Mouse (Mus musculus) hindbrain, embryonic 11.5 days (tissue): Measurements from ENCODE around the gene Rhd. TPM values are rescaled to one million over a fixed set of nuclear protein-coding genes. Genes with fewer than 3 reads are reported as not detected.

ENCODE experiments used
- ATAC-seq: fragments of 200-750 bp; cut with Nextera tagmentation; 2 replicates; pipeline ENCODE4 v1.8.0; 2017; ENCODE audit warnings: mild to moderate bottlenecking, moderate TSS enrichment, moderate library complexity; ENCODE audit not compliant: low FRiP score
- DNase-seq: peaks from one replicate; pipeline ENCODE4 v3.0.0-alpha.2; 2015; ENCODE audit warnings: low spot score
- H3K27ac ChIP-seq: fragments of 300-500 bp; sonication (generic); 2 replicates; pipeline ENCODE4 v1.5.1; 2014; ENCODE audit warnings: mild to moderate bottlenecking, low read depth, low read length
- H3K27me3 ChIP-seq: fragments of 300-500 bp; sonication (generic); 2 replicates; pipeline ENCODE4 v1.6.1; 2014; ENCODE audit warnings: mild to moderate bottlenecking, low read length, moderate library complexity, mixed read lengths; ENCODE audit not compliant: control insufficient read depth, insufficient read depth
- H3K36me3 ChIP-seq: fragments of 300-500 bp; sonication (generic); 2 replicates; pipeline ENCODE4 v1.6.1; 2014; ENCODE audit warnings: mild to moderate bottlenecking, low read length, moderate library complexity, mixed read lengths; ENCODE audit not compliant: control insufficient read depth, insufficient read depth
- H3K4me1 ChIP-seq: fragments of 300-500 bp; sonication (generic); replicated peaks from 2 replicates; pipeline ENCODE4 v1.6.1; 2014; ENCODE audit warnings: low read length, mixed read lengths; ENCODE audit not compliant: control insufficient read depth, insufficient read depth
- H3K4me2 ChIP-seq: fragments of 300-500 bp; sonication (generic); replicated peaks from 2 replicates; pipeline ENCODE4 v1.6.1; 2014; ENCODE audit warnings: mild to moderate bottlenecking, low read depth, low read length
- H3K4me3 ChIP-seq: fragments of 300-500 bp; sonication (generic); 2 replicates; pipeline ENCODE4 v1.5.1; 2014; ENCODE audit warnings: low read depth, low read length
- H3K9ac ChIP-seq: fragments of 300-500 bp; sonication (generic); 2 replicates; pipeline ENCODE4 v1.6.1; 2014; ENCODE audit warnings: low read depth, low read length
- H3K9me3 ChIP-seq: fragments of 300-500 bp; sonication (generic); 2 replicates; pipeline ENCODE4 v1.6.1; 2016; ENCODE audit warnings: low read length; ENCODE audit not compliant: control insufficient read depth
- WGBS: fragments of 180-500 bp; shearing (Covaris S2); extraction: QIAGEN DNeasy Blood & Tissue Kit; methylation state at CpG from one replicate; pipeline ENCODE4 v1.1.7; 2014; 5-methylcytosine and 5-hydroxymethylcytosine counted together
- polyA plus RNA-seq: library from polyadenylated mRNA; unstranded; fragments of >200 nt; fragmentation: Nextera tagmentation; extraction: Ambion mirVana; gene quantifications from 2 replicates; pipeline ENCODE4 v1.2.1, GENCODE M21; 2014

Gene Rhd
- polyA plus RNA-seq, 1 experiment from 2014 or later: 15.1 TPM

- Histone ChIP-seq H3K4me2 (no peak overlapping the region), H3K27ac (no peak overlapping the region), H3K4me1 (no peaks in the 10 kb centered on the region), H3K36me3 (no peaks in the 10 kb centered on the region), H3K27me3 (peaks cover 20% of the 10 kb centered on the region), H3K9ac (no peak overlapping the region), H3K9me3 (no peaks in the 10 kb centered on the region), H3K4me3 (no peak overlapping the region)
- ATAC-seq: no peak
- DNase-seq: no peak
- 90% methylated on average over 5 of the region's 5 CpGs for WGBS
Observed at GRCm38 (mm10) chr4:134865789-134866188, 1.5 kb downstream of the Rhd start.

DNA sequence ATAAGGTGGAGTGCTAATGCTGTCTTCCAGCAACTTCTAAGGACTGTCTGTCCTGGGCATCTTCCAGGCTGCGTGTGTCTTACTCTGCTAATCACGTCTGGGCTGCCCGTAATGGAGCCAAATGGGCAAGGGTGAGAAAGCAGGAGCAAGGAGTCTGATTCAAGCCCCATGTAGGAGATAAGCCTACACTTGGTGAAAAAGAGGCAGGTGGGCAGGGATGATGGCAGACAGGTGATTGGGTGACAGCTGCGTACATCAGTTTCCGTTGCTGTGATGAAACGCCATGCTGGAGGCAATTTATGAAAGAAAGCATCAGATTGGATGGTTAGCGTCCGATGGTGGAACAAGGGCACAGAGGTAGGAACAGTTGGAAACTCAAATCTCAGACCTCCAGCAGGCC lies 2.9 kb downstream of the Rhd start:
- Histone ChIP-seq H3K27me3 (peaks cover 20% of the 10 kb centered on the region), H3K9me3 (no peaks in the 10 kb centered on the region), H3K36me3 (no peaks in the 10 kb centered on the region), H3K4me1 (no peaks in the 10 kb centered on the region), H3K27ac (no peak overlapping the region), H3K9ac (no peak overlapping the region), H3K4me3 (no peak overlapping the region), H3K4me2 (no peak overlapping the region)
- ATAC-seq (no peak), DNase-seq (no peak)
- 90% methylated on average over 8 of the region's 8 CpGs for WGBS

- H3K9ac ChIP-seq: no peak overlapping the region
- H3K36me3 ChIP-seq: no peaks in the 10 kb centered on the region
- peaks cover 20% of the 10 kb centered on the region for H3K27me3 ChIP-seq
- H3K4me3 ChIP-seq: no peak overlapping the region
- H3K27ac ChIP-seq: no peak overlapping the region
- WGBS: 90% methylated on average over 8 of the region's 8 CpGs
- no peaks in the 10 kb centered on the region for H3K9me3 ChIP-seq
- no peak overlapping the region for H3K4me2 ChIP-seq
- no peak for ATAC-seq
- H3K4me1 ChIP-seq: no peaks in the 10 kb centered on the region
- DNase-seq: no peak
Observed at GRCm38 (mm10) chr4:134867661-134868060, 3.3 kb downstream of the Rhd start.

GRCm38 (mm10) chr4:134868065-134868464 lies 3.7 kb downstream of the Rhd start:
- whole genome bisulfite sequencing: 88% methylated on average over 10 of the region's 10 CpGs

DNA sequence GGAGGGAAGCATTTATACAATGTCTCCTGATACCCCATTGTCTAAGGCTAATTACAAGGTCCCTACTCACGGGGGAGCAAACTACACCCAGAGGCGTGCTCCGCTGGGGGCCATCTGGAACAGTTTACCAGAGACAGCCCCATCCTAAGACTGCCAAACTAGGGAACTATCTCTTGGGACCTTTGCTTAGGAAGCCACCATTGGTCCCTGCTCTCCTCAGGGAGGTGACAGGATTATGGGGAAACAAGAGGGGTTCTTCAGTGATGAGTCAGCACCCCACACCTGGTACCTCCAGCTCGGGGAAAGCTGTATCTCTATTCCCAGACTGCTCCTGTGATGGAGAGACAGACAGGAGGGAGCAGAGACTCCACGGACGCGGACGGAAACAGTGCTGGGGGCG lies 4.2 kb downstream of the Rhd start:
- Histone ChIP-seq H3K27me3 (peaks cover 20% of the 10 kb centered on the region), H3K9me3 (no peaks in the 10 kb centered on the region), H3K4me2 (no peak overlapping the region), H3K4me3 (no peak overlapping the region), H3K4me1 (no peaks in the 10 kb centered on the region), H3K9ac (no peak overlapping the region), H3K36me3 (no peaks in the 10 kb centered on the region), H3K27ac (no peak overlapping the region)
- no peak for DNase-seq
- no peak for ATAC-seq
- 30% methylated on average over 8 of the region's 9 CpGs for WGBS

More at GRCm38 (mm10) chr4:134868065-134868464, 3.7 kb downstream of the Rhd start:
- peaks cover 20% of the 10 kb centered on the region for H3K27me3 ChIP-seq
- no peaks in the 10 kb centered on the region for H3K9me3 ChIP-seq
- no peaks in the 10 kb centered on the region for H3K36me3 ChIP-seq
- no peak overlapping the region for H3K27ac ChIP-seq
- no peak overlapping the region for H3K9ac ChIP-seq
- H3K4me3 ChIP-seq: no peak overlapping the region
- no peaks in the 10 kb centered on the region for H3K4me1 ChIP-seq
- DNase-seq (no peak), ATAC-seq (no peak)
- H3K4me2 ChIP-seq: no peak overlapping the region

DNA sequence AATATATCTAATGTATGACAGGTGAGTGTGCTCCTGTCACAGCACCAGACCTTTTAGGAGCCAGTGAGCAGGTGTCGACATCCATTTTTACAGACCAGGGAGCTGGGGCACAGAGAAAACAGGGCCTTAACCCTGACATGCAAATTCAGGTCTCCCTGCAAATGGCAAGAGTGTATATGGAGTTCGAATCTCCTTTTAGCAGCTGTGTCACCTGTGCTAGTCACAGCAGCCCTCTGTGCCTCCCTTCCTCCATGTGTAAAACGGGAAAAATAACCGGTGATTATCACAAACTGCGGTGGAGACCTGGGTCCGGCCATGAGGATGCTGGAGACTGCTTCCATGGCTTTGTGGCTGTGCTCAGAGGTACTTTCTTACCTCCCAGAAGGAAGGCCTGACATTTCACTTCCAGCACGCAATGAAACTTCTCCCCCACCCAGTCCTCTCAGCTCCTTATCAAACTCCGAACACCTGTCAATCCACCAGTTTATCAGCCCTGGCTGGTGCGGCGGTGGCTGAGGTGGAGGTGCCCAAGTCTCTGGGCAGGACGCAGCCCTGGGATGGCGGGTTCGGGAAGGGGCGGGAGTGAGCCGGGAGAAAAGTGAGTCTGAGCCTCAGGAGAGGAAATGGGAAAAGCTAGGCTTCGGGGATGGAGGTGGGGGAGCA lies 4.9 kb downstream of the Rhd start:
- no peaks in the 10 kb centered on the region for H3K36me3 ChIP-seq
- 19% methylated on average over 16 of the region's 16 CpGs for WGBS
- DNase-seq: no peak
- no peak overlapping the region for H3K27ac ChIP-seq
- H3K4me1 ChIP-seq: no peaks in the 10 kb centered on the region
- no peak overlapping the region for H3K4me2 ChIP-seq
- H3K9me3 ChIP-seq: no peaks in the 10 kb centered on the region
- peaks cover 20% of the 10 kb centered on the region for H3K27me3 ChIP-seq
- H3K4me3 ChIP-seq: no peak overlapping the region
- no peak for ATAC-seq
- no peak overlapping the region for H3K9ac ChIP-seq

DNA sequence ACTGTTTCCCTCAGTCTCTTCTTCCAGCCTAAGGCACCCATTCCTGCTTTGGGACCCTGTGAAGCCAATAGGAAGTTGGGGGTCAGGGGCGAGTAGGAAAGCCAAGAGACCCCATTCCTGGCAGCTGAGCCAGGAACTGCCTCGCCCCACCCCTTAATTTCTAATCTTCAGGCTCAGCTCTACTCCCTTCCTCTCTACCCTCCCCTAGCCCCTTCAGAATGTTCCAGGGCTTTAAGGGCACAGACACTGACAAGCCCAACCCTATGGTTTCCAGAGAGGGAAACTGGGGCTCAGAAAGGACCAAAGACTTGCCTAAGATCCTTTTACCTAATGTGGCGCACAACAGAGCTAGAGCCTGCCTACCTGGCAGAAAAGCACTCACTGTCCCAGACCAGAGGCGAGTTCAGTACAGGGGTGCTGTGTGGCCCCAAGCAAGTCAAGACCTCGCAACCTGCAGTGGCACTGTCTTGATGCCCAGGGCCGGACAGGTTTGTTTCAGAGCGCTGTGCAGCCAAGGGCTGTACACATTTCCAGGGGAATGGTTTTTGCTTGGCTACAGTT lies 5.6 kb downstream of the Rhd start:
- Histone ChIP-seq H3K27me3 (peaks cover 20% of the 10 kb centered on the region), H3K9me3 (no peaks in the 10 kb centered on the region), H3K27ac (no peak overlapping the region), H3K4me3 (no peak overlapping the region), H3K4me2 (no peak overlapping the region), H3K36me3 (no peaks in the 10 kb centered on the region), H3K4me1 (no peaks in the 10 kb centered on the region), H3K9ac (no peak overlapping the region)
- DNase-seq: no peak
- no peak for ATAC-seq
- whole genome bisulfite sequencing: 53% methylated on average over 7 of the region's 7 CpGs

- DNase-seq: no peak
- no peak for ATAC-seq
- H3K9me3 ChIP-seq: no peaks in the 10 kb centered on the region
- H3K9ac ChIP-seq: no peak overlapping the region
- H3K27me3 ChIP-seq: peaks cover 20% of the 10 kb centered on the region
- no peaks in the 10 kb centered on the region for H3K4me1 ChIP-seq
- H3K4me3 ChIP-seq: no peak overlapping the region
- no peaks in the 10 kb centered on the region for H3K36me3 ChIP-seq
- 39% methylated on average over 4 of the region's 4 CpGs for WGBS
- H3K4me2 ChIP-seq: no peak overlapping the region
- no peak overlapping the region for H3K27ac ChIP-seq
Observed at GRCm38 (mm10) chr4:134871477-134871876, 7.1 kb downstream of the Rhd start.

DNA sequence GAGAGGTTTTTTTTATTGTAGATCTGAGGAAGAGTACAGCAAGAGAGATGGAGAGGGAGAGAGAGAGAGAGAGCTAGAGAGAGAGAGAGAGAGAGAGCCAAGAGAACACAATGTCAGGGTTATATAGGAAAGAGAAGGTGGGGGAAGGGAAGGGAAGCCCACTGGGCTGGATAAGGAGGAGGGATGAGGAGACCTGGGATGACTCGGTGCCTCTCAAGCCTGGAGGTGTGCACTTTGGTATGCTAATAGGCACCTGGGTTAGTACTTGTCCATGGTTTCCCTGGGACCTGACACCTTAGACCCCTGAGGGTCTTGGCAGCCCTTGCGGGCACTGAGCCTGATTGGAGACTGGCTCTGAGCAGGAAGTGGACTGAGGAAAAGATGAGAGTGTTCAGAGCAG lies 7.6 kb downstream of the Rhd start:
- ATAC-seq (no peak), DNase-seq (no peak)
- H3K27me3 ChIP-seq: peaks cover 20% of the 10 kb centered on the region
- no peak overlapping the region for H3K4me2 ChIP-seq
- no peaks in the 10 kb centered on the region for H3K4me1 ChIP-seq
- H3K9ac ChIP-seq: no peak overlapping the region
- H3K4me3 ChIP-seq: no peak overlapping the region
- H3K9me3 ChIP-seq: no peaks in the 10 kb centered on the region
- WGBS: 41% methylated on average over 2 of the region's 2 CpGs
- no peak overlapping the region for H3K27ac ChIP-seq
- no peaks in the 10 kb centered on the region for H3K36me3 ChIP-seq
